Mouse (Mus musculus) yolk sac, embryonic 10.5 days (tissue): ENCODE measurements around the gene Doc2a.
A peak's percentile ranks its signal among the peaks of the same experiment; 100 is the strongest.

Experiments
- DNase-seq: peaks from one replicate; pipeline ENCODE4 v3.0.0-alpha.2; 2017; ENCODE audit warnings: low spot score

Gene Doc2a

DNA sequence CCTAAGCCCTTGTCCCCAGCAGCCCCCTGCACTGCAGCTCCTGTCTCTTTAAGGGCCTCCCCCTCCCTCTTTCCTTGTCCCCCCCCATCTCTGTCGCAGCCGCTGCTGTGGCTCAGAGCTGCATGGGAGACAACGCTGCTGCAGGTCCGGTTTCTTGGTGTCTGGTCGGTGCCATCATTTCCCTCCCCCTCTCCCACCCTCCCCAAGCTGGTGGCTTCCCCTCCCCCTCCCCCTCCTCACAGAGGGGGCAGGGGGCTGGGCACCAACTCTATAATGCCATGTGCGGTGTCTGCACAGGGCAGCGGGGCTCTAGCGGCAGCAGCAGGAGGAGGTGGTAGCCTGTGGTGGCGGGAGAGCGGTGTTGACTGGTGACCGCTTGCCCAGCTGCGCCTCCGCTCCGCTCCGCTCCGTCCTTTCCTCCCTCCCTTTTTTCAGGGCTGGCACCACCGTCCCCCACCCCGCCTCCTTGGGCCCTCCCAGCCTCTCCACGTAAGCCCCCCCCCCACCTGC is 24.0 kb upstream of the Doc2a start:
- DNase-seq, result no peak

DNA sequence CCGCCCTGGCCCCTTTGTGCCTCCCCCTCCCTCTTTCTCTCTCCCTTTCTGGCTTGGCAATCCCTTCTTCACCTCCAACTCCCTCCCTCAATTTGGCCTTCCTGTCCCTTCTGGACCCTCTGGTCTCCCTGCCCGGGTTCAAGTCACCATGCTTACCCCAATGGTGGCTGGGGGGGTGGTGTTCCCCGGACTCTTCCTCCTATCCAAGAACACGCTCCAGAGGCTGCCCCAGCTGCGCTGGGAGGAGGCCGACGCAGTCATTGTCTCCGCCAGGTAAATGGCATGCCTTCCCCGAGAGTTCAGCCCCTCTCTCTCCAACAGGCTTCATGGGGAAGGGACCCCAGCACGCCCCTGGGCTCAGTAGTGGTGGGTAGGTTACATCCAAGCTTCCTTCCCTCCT is 23.3 kb upstream of the Doc2a start:
- no peak for DNase-seq

DNA sequence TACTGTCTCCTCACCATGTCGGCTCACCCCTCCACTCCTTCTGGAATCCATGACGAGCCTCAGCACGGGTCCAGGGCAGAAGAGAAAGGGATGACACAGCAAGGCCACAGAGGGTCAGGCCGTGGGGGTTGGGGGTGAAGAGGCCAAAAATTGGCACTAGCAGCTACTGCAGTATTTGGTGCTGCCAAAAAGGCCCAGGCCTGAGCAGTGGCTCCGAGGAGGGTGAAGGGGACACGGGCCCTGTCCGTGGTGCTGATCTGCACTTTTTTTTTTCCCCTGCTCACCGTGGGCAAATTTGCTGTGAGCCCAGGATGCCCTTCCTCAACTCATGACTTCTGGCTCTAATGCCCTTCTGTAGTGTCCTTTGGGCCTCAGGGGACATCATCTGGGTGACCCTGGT is 21.8 kb upstream of the Doc2a start:
- no peak for DNase-seq

DNA sequence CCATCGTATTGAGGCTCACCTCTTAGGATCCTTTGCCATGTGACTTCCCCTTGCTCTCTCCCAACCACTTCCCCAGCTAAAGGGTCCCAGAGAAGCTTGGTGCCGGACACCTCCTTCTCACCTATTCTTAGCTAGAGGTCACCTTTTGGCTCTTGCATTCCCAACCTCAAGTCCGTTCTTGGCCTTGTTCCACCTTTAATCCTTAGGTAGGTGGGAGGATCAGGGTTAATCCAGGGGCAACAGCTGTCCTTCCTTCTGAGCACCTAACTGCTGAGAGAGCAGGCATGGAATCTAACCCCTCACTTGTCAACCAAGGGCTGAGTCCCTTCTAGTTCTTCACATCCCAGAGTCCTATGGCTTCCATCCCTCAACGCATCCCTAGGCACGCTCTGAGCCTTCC is 21.3 kb upstream of the Doc2a start:
- DNase-seq, result no peak

DNA sequence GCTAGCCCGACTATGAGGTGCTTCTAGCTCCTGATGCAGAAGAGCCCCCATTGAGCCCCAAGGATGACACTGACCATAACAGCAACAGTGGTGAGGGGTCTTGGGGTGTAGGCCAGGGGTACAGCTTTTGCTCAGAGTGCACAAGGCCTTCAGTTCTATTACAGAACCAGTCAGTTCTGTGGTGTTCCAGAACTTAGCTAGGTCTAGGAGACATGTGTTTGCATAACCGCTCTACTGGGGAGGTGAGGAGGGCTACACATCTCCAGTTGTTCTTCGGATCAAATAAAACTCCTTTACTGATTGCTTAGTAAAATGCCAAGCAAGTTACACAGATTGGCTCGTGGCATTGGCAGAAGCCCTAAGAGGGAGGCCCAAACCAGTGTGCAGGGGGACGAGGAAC is 15.7 kb upstream of the Doc2a start, which contains the start of gene 4930451I11Rik:
4930451I11Rik (minus strand) TSS at position 101 of the 400 bp plus-strand sequence.
- no peak for DNase-seq

DNA sequence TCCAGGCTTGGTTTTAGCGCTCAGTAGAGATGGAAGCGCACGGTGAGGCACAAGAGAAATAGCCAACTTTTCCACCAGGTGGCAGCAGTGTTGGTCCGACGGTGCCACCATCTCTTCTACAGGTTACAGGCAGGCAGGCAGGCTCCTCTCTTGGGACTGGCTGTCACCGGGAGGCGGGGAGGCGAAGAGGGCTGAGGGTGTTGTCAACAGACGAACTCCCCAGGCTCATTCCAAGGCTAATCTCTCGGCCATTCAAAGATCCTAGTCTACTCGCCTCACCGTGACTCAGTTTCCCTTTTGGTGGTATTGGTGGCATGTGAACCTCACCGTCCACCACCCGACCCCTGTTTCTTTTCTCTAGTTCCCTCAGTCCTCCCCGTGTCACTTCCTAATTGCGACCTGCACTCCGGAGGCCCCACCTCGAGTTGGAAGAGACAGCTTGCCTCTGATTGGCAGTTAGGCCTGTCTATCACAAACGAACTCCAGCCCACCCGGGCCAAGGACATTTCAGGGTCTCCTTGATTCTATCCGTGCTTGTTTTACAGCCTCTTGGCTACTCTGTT is 15.1 kb upstream of the Doc2a start:
- DNase-seq, result peak; percentile 79

DNA sequence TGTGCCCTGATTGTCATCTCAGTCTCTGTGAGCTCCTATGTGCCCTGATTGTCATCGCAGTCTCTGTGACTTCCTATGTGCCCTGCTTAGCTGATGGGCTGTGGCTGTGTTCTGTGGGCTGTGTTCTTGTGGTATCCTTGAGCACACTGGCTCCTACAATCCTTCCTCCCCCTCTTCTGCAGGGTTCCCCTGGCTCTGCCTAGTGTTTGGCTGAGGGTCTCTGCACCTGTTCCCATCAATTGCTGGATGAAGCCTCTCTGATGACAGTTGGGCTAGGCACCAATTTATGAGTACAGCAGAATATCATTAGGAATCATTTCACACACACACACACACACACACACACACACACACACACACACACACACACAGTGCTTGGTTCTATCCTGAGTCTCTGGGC is 13.9 kb upstream of the Doc2a start:
- DNase-seq, result no peak

DNA sequence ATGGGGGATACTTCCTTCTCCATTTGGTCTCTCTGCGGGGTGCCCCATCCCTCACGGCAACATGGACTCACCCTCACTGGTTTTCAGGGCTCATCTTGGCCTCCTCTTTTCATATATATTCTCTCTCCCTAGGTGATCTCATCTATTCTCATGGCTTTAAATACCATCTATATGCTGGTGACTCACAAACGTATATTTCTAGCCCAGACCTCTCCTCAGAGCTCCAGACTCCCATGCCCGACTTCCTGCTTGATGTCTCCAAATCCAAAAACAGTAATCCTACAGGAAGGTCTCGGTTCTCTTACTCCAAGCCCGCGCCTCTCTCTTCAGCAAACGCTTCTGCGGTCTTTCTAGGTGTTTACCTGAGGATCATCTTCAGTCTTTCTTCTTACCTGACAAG is 3.9 kb upstream of the Doc2a start:
- DNase-seq, result no peak

DNA sequence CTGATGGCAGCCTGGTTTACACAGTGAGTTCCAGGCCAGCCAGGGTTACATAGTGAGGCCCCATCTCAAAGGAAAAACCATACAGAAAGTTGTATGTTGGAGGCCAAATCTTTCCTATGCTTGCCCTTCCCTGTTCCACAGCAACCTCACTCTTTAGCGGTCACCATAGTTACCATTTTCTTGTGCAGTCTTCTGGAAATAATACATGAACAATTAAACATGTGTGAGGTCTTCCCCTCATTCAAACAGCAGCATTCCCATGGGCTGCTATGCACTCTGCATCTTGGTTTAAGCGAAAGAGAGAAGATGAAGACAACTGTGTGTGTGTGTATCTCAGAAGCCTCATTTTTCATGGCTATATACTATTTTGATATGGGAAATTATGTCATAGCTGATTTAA is 1.7 kb upstream of the Doc2a start:
- DNase-seq, result no peak

DNA sequence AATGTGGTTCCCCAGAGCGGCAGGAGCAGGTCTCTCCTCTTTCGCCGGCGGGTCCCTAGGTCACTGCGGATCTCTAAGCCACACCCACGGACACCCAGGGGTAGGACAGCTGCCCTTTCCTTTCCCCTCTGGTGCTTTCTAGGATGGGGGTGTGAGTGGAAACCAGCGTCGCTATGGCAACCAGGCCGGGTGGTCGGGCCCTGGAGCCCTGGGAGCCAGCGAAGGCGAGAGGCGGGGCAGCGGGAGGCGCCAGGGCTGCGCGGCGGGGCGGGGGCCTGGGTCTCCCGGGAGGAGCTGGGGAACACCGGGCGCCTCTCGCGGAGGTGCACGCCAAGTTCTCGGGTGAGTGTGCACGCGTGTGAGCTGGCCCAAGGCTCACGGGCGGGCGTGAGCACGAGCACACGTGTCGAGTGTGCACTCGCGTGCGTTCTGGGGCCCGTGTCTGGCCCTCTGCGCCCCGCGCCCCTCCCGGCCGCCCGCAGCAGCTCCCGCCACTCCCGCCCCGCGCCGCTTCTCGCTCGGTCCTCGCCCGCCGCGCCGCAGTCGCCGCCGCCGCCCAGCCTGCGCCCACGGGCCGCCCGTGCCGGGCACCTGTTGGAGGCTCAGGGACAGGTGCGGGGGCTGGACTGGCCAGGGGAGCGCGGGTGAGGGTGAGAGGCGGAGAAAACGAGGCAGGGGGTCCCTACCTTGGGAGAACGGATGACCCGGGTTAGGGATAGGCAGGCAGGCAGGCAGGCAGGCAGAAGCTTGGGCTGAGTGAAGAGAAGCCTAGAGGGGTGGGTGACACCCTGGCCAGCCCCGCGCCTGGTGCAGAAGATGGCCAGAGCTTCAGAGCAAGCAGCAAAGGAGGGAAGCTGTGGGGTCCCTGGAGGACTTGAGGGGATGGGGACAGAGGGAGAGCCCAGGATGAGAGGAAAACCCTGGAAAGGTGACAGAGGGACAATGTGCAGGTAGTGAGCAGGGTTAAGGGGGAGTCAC is 494 bp downstream of the Doc2a start:
- DNase-seq, result peak; percentile 30

DNA sequence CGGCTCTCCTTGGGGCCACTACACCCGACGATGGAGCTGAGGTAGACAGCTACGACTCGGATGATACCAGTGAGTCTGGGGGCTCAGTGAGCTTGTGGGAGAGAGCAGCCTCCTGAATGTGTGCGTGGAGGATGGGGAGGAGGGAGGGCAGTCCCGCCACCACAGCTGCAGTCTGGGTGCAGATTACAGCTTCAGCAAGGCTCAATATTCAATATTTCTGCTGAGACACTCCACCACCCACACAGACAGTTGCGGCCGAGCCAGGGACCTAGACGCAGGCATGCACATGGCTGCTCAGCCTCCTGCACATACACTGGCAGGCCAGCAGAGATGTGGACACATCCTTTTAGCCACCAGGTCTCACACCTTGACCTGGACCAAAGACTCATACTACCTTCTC is 1.6 kb downstream of the Doc2a start:
- no peak for DNase-seq

DNA sequence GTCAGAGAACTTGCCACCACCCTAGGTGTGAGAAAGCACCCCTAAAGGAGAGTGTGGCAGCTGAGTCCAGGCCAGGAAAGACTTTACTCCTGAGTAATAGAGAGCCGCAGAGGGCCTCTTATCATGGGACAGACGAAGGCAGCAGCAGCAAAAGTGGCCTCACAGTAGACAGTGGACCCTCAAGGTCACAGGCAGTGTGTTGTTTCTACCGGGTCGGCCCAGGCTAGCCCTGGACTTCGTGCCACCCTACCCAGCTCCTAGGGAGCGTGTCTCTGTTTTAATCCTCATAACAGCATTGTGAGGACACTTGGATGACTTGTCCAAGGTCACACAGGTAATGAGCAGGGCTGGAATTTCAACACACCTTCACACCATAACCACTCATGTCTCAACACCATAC is 2.9 kb downstream of the Doc2a start:
- no peak for DNase-seq

DNA sequence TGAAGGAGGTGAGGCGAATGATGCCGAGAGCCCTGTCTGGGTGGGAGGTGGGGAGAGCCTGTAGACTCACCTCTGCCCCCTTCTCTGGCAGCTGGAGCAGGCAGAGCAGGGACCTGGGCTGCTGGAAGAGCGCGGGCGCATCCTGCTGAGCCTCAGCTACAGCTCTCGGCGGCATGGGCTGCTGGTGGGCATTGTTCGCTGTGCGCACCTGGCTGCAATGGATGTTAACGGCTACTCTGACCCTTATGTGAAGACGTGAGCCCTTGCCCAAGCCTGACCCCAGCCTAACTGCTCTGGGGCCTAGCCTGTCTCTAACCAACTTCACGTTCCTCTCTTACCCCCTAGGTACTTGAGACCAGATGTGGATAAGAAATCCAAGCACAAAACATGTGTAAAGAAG is 4.0 kb downstream of the Doc2a start:
- DNase-seq, result no peak

DNA sequence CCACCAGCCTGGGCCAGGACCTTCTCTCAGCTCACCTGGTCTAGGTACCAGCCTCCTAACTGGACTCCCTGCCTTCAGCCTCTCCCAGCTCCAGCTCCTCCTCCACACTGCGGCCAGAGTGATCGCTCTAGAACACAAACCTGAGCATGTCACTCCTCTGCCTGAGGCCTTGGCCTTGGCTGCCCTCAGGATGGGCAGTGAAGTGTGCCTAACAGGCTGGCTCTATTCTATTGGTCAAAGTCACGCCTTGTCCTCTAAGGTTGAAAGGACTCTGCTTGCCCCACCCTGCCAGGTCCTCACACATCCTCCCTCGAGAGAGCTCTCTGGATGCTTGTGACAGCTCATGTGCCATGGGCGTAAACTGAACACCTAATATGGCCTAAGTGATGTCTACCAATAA is 6.2 kb downstream of the Doc2a start:
- DNase-seq, result no peak

DNA sequence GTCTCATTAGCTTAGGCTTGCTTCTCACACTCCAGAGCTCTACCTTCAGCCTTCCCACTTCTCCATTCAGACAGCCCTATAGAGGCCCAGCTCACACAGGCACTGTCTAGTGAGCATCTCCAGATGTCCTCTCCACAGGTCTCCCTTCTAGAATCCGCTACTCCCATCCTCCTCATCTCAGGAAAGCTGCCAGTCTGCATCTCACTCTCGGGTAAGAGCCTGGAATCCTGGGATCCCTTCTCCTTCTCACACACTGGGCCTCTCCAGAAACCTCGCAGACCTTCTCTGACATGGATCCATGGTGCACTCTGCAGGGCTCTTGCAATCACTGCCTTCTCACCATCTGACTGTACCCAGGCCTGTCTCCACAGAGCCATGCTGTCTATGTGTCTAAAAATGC is 8.4 kb downstream of the Doc2a start:
- DNase-seq, result no peak

DNA sequence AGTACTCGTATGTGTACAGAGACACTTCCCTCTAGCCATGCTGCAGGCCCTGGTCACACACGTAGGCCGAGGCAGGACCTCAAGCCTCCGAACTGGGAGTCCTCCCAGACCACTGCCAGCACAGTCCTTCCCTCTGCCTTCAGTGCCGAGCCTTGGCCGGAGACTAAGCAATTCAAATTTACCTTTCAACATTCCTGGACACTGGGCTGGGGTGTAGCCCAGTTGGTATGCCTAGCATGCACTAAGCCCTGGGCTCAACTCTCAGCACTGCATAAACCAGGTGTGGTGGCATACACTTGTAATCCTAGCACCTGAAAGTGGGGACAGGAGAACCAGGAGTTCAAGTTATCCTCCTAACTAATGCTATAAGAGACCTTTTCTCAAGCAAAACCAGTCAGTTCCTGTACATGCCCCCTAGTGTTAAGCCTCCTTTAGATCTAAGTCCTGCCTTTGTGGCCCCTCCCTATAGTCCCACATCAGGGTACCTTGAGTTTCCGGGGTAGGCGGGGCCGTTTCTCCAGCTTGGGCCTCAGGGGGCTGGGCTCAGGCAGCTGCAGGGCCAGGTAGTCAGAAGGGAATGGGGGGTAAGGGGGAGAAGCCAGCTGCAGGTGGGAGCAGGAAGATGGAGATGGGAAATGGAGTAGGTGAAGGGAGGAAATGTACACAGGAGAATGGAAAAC is 9.7 kb downstream of the Doc2a start:
- no peak for DNase-seq

DNA sequence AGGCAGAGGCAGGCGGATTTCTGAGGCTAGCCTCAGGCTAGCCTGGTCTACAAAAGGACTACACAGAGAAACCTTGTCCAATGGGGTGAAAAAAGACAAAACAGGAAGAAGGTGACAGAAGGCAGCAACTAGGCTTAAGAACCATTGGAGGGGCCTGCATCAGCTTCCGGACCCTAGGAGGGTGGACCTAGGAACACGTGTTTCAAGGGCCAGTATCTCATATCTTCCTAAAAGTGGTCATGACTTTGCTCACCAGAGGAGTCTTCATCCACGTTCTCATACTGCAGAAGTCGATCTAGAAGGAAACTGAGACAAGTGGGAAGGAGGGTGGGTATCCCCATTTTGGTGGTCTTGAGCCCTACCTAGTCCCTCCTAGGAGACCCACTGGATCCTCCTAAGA is 13.8 kb downstream of the Doc2a start:
- DNase-seq, result no peak

DNA sequence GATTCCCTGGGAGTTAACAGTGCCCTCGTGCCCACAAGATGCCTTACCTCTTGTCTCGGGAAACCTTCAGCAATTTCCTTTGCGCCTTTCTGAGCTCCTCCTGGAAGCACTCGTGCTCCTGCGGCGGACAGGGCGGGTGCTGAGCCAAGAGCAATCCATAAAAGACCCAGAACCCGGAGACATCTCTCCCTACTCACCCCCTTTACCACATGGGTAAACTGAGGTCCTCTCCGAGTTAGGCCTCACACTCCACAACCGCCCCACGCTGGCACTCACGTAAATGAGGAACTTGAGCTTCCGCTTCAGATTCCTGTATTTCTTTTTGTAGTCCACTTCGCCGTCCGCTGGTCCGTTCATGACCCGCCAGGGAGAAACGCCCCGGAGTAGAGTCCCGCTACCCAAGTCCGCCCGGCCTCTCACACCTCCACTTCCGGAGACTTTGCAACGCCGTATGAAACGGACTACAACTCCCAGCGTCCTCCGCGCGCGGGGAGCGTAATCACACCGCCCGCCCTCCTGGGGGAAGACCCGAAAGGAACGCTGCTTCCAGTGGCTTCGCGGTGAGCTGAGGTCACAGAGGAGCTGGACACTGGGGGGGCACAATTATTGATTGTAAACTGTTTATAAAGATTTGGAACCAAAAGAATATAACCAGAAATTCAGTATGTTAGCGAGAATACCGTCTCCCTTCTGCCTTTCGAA is 14.4 kb downstream of the Doc2a start, which contains the start of gene Hirip3:
Hirip3 (plus strand) TSS at position 544 of the 702 bp plus-strand sequence.
- peak; percentile 96 for DNase-seq

DNA sequence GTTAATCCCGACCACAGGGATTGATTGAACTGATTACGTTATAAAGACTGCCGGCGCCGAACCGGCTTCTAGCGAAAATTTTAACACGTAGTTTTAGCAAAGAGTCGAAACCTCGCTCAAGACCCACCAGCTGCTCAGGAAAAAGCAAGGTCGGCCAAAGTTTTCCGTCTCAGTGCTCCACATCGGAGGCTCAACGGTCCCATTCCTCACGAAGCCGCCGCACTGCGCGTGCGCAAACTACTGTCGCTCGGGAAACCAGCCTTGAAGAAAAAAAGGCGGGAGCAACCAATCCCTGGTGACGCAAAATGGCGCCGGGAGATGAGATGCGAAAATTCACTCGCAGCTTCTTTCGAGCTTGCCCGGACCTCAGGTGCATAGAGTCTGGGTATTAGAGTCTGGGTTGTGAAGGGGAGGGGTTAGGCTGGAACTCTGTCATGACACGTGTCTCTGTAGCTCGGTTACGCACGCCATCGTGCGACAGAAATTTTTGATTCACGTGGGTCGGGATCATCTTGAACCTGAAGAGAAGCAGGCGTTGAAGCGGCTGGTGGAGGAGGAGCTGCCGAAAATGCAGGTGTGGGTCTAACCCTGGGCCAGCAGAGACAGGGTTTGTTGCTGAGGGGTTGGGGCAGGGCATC is 15.1 kb downstream of the Doc2a start, which contains the start of gene Ino80e:
Ino80e (minus strand) TSS at position 231 of the 638 bp plus-strand sequence.
- DNase-seq, result peak; percentile 91

DNA sequence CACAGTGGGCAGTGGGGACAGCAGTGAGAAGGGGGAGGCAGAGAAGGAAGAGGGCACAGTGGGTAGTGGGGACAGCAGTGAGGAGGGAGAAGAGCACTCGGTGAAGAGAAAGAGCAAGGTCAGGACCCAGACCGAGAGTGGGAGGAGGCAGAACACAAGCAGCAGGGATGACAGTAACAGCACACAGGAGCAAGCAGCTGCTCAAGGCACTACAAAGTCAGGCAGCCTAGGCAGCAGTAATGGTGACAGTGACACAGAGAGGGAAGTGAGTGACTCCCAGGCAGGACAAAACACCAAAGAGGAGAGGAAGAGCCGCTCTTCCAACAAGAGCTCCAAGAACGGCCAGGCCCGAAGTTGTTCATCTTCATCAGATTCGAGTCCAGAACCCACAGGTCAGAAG is 16.6 kb downstream of the Doc2a start:
- DNase-seq, result no peak

DNA sequence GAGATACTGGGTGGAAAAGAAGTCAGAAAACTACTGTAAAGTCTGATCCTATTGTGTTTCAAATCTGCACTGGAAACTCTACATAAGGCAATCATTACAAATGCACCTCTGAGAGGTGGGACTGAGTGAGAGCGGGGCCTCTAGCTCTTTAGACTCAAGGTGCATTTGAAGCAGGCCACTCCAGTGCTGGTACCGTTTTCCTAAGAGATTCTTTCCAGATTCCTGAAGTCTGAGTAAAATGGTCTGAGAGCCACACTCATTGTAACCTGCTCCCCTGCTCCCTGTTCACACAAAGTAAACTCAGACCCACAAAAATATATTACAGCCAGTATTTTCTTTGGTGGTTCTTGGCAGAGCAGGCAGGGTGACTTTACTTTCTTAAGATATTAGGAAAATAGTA is 20.3 kb downstream of the Doc2a start:
- no peak for DNase-seq
